Mouse (Mus musculus) G1E (cell line): Measurements from ENCODE around the gene Ankrd60. TPM values are rescaled to one million over a fixed set of nuclear protein-coding genes. Genes with fewer than 3 reads are reported as not detected.

Experiments used
- ATAC-seq: 2 replicates; pipeline ENCODE4 v1.8.0; 2016; ENCODE audit warnings: mild to moderate bottlenecking; ENCODE audit not compliant: insufficient number of reproducible peaks, poor library complexity, low FRiP score, severe bottlenecking; ENCODE audit errors: extremely low read depth
- DNase-seq: peaks from one replicate; pipeline ENCODE4 v3.0.0; 2012; ENCODE audit warnings: low spot score
- H3K27me3 ChIP-seq: 2 replicates; pipeline ENCODE4 v1.6.1; 2012; ENCODE audit warnings: mild to moderate bottlenecking, low read length, inconsistent platforms; ENCODE audit not compliant: insufficient read depth
- H3K36me3 ChIP-seq: replicated peaks from 2 replicates; pipeline ENCODE3; 2012; ENCODE audit warnings: mild to moderate bottlenecking, inconsistent platforms
- H3K4me1 ChIP-seq: 2 replicates; pipeline ENCODE4 v1.6.1; 2012; ENCODE audit warnings: low read depth, low read length, inconsistent platforms, mixed read lengths; ENCODE audit not compliant: insufficient read depth
- H3K4me3 ChIP-seq: 2 replicates; pipeline ENCODE4 v1.5.1; 2012; ENCODE audit warnings: low read depth, mild to moderate bottlenecking, inconsistent platforms, low read length, moderate library complexity, mixed read lengths
- H3K9me3 ChIP-seq: replicated peaks from 2 replicates; pipeline ENCODE4 v1.6.1; 2012; ENCODE audit warnings: inconsistent platforms
- CTCF ChIP-seq: IDR thresholded peaks from 2 replicates; pipeline ENCODE4 v1.5.1; 2012; ENCODE audit warnings: low read depth, low read length, inconsistent platforms, mixed read lengths
- GATA1 ChIP-seq: IDR thresholded peaks from 2 replicates; pipeline ENCODE4 v1.6.1; 2012; ENCODE audit warnings: borderline replicate concordance, low read length, inconsistent platforms, mixed read lengths
- GATA2 ChIP-seq: IDR thresholded peaks from 2 replicates; pipeline ENCODE4 v1.6.1; 2012; ENCODE audit warnings: low read depth, low read length, inconsistent platforms, borderline replicate concordance
- POLR2AphosphoS5 ChIP-seq: IDR thresholded peaks from 2 replicates; pipeline ENCODE4 v1.6.1; 2012; ENCODE audit warnings: low read depth, low read length, inconsistent platforms; ENCODE audit not compliant: insufficient replicate concordance
- TAL1 ChIP-seq: conservative IDR thresholded peaks from 2 replicates; pipeline ENCODE4 v1.6.1; 2012; ENCODE audit warnings: low read depth, low read length, inconsistent platforms, mixed read lengths
- polyA plus RNA-seq: library from polyadenylated mRNA; stranded (reverse); fragments of >175 nt; gene quantifications from 2 replicates; pipeline ENCODE4 v1.2.3, GENCODE M21; 2012
- total RNA-seq, 2 experiments: library from RNA; stranded (forward) in 1 of 2; stranded (reverse) in 1 of 2; fragments of 200-1000 nt in 1 of 2; fragments of >200 nt in 1 of 2; fragmentation: Nextera tagmentation in 1 of 2; gene quantifications; 2 replicates each; pipeline ENCODE4 v1.2.3; 2014 to 2017

Ankrd60 gene
- total and polyA plus RNA-seq, 3 experiments: not detected

DNA sequence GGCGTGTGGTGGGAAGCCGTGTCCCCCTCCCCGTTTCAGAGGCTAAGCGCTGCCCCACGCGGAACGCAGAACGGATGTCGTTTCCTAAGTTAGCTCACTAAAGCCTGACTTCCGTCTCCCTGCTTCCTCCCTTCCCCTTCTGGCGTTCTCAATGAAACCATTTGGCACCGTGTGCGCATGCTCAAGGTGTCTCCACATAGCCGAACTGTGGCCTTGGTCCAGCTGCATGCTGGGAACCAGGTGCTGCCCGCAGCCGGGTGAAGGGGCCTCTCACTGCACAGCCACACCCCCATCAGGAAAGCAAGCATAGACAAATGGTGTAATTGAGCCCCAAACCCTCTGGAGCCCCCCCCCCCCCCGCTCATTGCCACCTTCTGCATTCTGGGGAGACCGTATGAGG is 42.8 kb downstream of the Ankrd60 start:
- no peak for TF ChIP-seq POLR2AphosphoS5
- Histone ChIP-seq H3K4me3 (no peak overlapping the region), H3K4me1 (no peaks in the 10 kb centered on the region), H3K36me3 (no peaks in the 10 kb centered on the region), H3K9me3 (peaks cover 89% of the 10 kb centered on the region), H3K27me3 (no peaks in the 10 kb centered on the region)
- DNase-seq (no peak), ATAC-seq (no peak)

DNA sequence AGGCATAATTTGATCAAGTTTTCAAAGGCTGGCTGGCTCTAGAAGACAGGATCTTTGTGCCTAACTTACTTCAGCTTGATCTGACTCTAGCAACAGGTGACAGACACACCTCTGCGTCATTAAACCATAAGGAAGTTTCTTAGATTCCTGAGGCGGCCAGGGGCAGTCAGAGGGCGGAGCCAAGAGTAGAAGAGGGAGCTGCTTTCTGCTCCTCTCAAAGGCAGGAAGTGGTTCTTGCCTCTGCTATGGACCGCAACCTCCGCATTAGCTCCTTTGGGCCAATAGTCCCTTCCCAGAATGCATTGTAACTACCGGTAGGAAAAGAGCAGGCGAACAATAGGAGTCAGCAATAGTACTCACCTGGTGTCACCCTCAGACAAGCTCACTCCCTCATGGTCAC is 43.6 kb downstream of the Ankrd60 start:
- TF ChIP-seq POLR2AphosphoS5 (no peak), GATA1 (no peak), GATA2 (no peak)
- DNase-seq (no peak), ATAC-seq (no peak)
- no peak overlapping the region for H3K4me3 ChIP-seq
- no peaks in the 10 kb centered on the region for H3K36me3 ChIP-seq
- peaks cover 89% of the 10 kb centered on the region for H3K9me3 ChIP-seq
- H3K27me3 ChIP-seq: no peaks in the 10 kb centered on the region
- no peaks in the 10 kb centered on the region for H3K4me1 ChIP-seq

DNA sequence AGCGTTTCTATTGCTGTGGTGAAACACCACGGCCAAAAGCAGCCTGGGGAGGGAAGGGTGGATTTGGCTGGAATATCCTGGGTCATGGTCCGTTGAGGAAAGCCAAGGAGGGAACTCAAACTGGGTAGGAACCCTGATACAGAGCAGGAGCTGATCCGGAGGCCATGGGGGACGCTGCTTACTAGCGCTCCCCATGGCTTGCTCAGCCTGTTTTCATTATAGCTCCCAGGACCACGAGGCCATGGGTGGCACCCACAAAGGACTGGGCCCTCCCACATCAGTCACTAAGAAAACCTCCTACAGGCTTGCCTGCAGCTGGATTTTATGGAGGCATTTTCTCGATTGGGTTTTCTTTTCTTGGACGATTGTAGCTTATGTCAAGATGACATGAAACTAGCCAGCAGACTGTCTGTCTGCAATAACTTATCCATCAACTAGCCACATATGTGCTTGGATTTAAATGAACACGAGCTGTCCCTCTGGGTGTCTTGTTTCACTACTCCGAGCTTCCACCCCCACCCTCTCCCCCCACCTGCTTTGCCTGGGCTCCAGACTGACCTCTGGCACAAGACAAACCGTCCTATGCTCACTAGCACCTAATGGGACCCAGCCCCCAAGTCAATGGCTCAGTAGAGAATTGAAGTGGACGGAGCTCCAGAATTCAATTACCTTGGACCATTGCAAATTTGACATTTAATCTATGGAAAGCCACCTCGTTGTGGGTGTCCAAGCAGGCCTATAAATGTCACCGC is 45.3 kb downstream of the Ankrd60 start:
- TF ChIP-seq GATA1 (no peak), CTCF (no peak), TAL1 (no peak), GATA2 (no peak), POLR2AphosphoS5 (no peak)
- ATAC-seq (no peak), DNase-seq (no peak)
- Histone ChIP-seq H3K4me3 (no peak overlapping the region), H3K9me3 (peaks cover 89% of the 10 kb centered on the region), H3K27me3 (no peaks in the 10 kb centered on the region), H3K4me1 (no peaks in the 10 kb centered on the region), H3K36me3 (no peaks in the 10 kb centered on the region)

DNA sequence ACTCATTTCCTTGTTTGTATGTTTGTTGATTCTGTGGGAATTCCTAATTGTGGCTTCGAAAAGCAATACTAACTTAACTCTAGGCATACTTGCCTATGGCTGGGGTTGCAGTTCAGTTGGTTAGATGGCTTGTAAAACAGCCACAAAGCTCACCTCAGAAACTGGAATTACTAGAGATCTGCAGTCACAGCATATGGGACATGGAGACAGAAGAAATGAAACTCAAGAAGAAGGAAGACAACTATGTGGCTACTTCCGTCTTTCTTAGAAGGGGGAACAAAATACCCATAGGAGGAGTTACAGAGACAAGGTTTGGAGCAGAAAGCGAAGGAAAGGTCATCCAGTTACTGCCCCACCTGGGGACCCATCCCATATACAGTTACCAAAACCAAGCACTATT is 49.7 kb downstream of the Ankrd60 start:
- Histone ChIP-seq H3K4me1 (no peaks in the 10 kb centered on the region), H3K27me3 (no peaks in the 10 kb centered on the region), H3K36me3 (no peaks in the 10 kb centered on the region), H3K9me3 (peaks cover 86% of the 10 kb centered on the region), H3K4me3 (no peak overlapping the region)
- DNase-seq (no peak), ATAC-seq (no peak)
- TF ChIP-seq POLR2AphosphoS5: no peak
- no peak for TF ChIP-seq GATA2
- TF ChIP-seq GATA1: no peak
- TF ChIP-seq CTCF: no peak
- no peak for TF ChIP-seq TAL1

DNA sequence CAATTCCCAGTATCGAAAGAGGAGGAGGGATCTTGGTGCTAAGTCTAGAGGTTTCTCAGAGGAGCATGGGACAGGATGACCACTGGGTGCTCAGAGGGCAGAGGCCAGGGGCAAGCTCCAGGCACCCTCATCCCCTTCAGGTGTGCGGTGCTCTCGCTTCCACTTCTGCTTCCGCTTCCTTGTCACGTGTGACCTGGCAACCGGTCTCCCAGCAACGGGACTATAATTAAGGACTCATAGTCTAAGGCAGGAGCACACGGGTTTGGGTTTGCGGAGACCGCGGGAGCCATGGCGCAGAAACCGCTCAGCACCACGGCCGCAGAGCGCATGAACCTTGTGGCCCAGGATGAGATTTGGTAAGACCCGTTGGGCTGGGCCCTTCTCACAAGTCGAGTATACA is 55.8 kb downstream of the Ankrd60 start, which contains the start of gene 1700021F07Rik:
Gene 1700021F07Rik, plus strand, starts transcription at position 211 of the 400 bp plus-strand sequence.
- H3K4me1 ChIP-seq: no peaks in the 10 kb centered on the region
- H3K9me3 ChIP-seq: peaks cover 80% of the 10 kb centered on the region
- no peak for ATAC-seq
- H3K4me3 ChIP-seq: no peak within 1 kb of the TSS
- H3K36me3 ChIP-seq: no peaks in the 10 kb centered on the region
- DNase-seq: no peak
- TF ChIP-seq GATA1 (no peak), CTCF (no peak), GATA2 (no peak), TAL1 (no peak)
- no peaks in the 10 kb centered on the region for H3K27me3 ChIP-seq

Other genes with a start within 250 kb of the Ankrd60 start
- gene 1700021F07Rik, start 55.8 kb downstream of the Ankrd60 start, total RNA-seq (2014; fragmentation: Nextera tagmentation): not detected in 2 replicates
- gene 1700021F07Rik, start 55.8 kb downstream of the Ankrd60 start, total RNA-seq (2017): not detected in 2 replicates
- gene 1700021F07Rik, start 55.8 kb downstream of the Ankrd60 start, polyA plus RNA-seq: not detected in 2 replicates
- 23.1 TPM in 2 replicates for gene Rab22a, start 81.4 kb upstream of the Ankrd60 start, total RNA-seq (2014; fragmentation: Nextera tagmentation)
- gene Rab22a, start 81.4 kb upstream of the Ankrd60 start, total RNA-seq (2017): 15.0 and 18.5 TPM in 2 replicates
- gene Rab22a, start 81.4 kb upstream of the Ankrd60 start, polyA plus RNA-seq: 13.9 and 22.5 TPM in 2 replicates
- gene 1700010B08Rik, start 141.1 kb upstream of the Ankrd60 start, total RNA-seq (2014; fragmentation: Nextera tagmentation): not detected in 2 replicates
- not detected in 2 replicates for gene 1700010B08Rik, start 141.1 kb upstream of the Ankrd60 start, total RNA-seq (2017)
- gene 1700010B08Rik, start 141.1 kb upstream of the Ankrd60 start, polyA plus RNA-seq: not detected in 2 replicates
- 18.9 and 23.6 TPM in 2 replicates for gene Vapb, start 159.1 kb upstream of the Ankrd60 start, total RNA-seq (2014; fragmentation: Nextera tagmentation)
- 75.2 and 76.7 TPM in 2 replicates for gene Vapb, start 159.1 kb upstream of the Ankrd60 start, total RNA-seq (2017)
- gene Vapb, start 159.1 kb upstream of the Ankrd60 start, polyA plus RNA-seq: 17.3 and 18.7 TPM in 2 replicates